Mouse (Mus musculus) cerebral cortex, adult 2 months (tissue): Measurements from ENCODE around the gene Ofd1.

Source experiments
- WGBS: fragments of 180-500 bp; shearing (Covaris S2); methylation state at CpG from one replicate; pipeline ENCODE4 v1.1.7; 2018; 5-methylcytosine and 5-hydroxymethylcytosine counted together

Ofd1 gene

GRCm38 (mm10) chrX:166440616-166441063 lies at the start of gene Ofd1:
Ofd1 (minus strand) TSS chrX:166440704.
- 3% methylated on average over 44 of the region's 44 CpGs for WGBS

- 8% methylated on average over 31 of the region's 41 CpGs for WGBS
These were observed 39.0 kb upstream of the Ofd1 start, which contains the start of gene Rab9 for GRCm38 (mm10) chrX:166479365-166479983. Rab9 (minus strand) TSS chrX:166479867.

GRCm38 (mm10) chrX:166478631-166479364 lies 38.3 kb upstream of the Ofd1 start:
- WGBS = 3% methylated on average over 28 of the region's 28 CpGs

GRCm38 (mm10) chrX:166477393-166477792 lies 36.9 kb upstream of the Ofd1 start:
- 27% methylated on average over 6 of the region's 6 CpGs for WGBS

GRCm38 (mm10) chrX:166472612-166473011 lies 32.1 kb upstream of the Ofd1 start:
- WGBS = 85% methylated on average over 6 of the region's 6 CpGs

GRCm38 (mm10) chrX:166468321-166468720 lies 27.8 kb upstream of the Ofd1 start:
- WGBS = 96% methylated on average over 7 of the region's 7 CpGs

GRCm38 (mm10) chrX:166455525-166455924 lies 15.0 kb upstream of the Ofd1 start:
- WGBS = 96% methylated on average over 1 of the region's 1 CpGs

GRCm38 (mm10) chrX:166454331-166454730 lies 13.8 kb upstream of the Ofd1 start:
- 82% methylated on average over 3 of the region's 3 CpGs for WGBS

GRCm38 (mm10) chrX:166453532-166453931 lies 13.0 kb upstream of the Ofd1 start:
- 66% methylated on average over 6 of the region's 6 CpGs for WGBS

- 62% methylated on average over 3 of the region's 3 CpGs for whole genome bisulfite sequencing
These were observed 4.0 kb upstream of the Ofd1 start for GRCm38 (mm10) chrX:166444552-166444951.

- 2% methylated on average over 35 of the region's 36 CpGs for WGBS
These were observed 378 bp downstream of the Ofd1 start, which contains the start of gene Trappc2 for GRCm38 (mm10) chrX:166440036-166440615. Trappc2 (plus strand) TSS chrX:166440574.

GRCm38 (mm10) chrX:166434812-166435211 lies 5.7 kb downstream of the Ofd1 start:
- WGBS = 92% methylated on average over 2 of the region's 2 CpGs

GRCm38 (mm10) chrX:166416196-166416595 lies 24.3 kb downstream of the Ofd1 start:
- 47% methylated on average over 5 of the region's 6 CpGs for WGBS

GRCm38 (mm10) chrX:166393753-166394152 lies 46.8 kb downstream of the Ofd1 start:
- 41% methylated on average over 1 of the region's 1 CpGs for WGBS

GRCm38 (mm10) chrX:166386656-166387055 lies 53.8 kb downstream of the Ofd1 start:
- 72% methylated on average over 6 of the region's 6 CpGs for WGBS

- WGBS = 23% methylated on average over 3 of the region's 3 CpGs
These were observed 55.6 kb downstream of the Ofd1 start for GRCm38 (mm10) chrX:166384935-166385334.

GRCm38 (mm10) chrX:166383606-166384005 lies 56.9 kb downstream of the Ofd1 start:
- 62% methylated on average over 2 of the region's 2 CpGs for WGBS

GRCm38 (mm10) chrX:166378652-166379051 lies 61.9 kb downstream of the Ofd1 start:
- 70% methylated on average over 5 of the region's 5 CpGs for WGBS

GRCm38 (mm10) chrX:166376681-166377328 lies 63.7 kb downstream of the Ofd1 start:
- WGBS = 52% methylated on average over 9 of the region's 9 CpGs

GRCm38 (mm10) chrX:166365458-166366213 lies 74.9 kb downstream of the Ofd1 start:
- WGBS = 33% methylated on average over 8 of the region's 8 CpGs

GRCm38 (mm10) chrX:166360455-166360854 lies 80.0 kb downstream of the Ofd1 start:
- WGBS = 37% methylated on average over 4 of the region's 4 CpGs
